Mouse (Mus musculus): Measurements from ENCODE around the gene Secisbp2.
A peak's percentile ranks its signal among the peaks of the same experiment; 100 is the strongest.

Secisbp2 gene

DNA sequence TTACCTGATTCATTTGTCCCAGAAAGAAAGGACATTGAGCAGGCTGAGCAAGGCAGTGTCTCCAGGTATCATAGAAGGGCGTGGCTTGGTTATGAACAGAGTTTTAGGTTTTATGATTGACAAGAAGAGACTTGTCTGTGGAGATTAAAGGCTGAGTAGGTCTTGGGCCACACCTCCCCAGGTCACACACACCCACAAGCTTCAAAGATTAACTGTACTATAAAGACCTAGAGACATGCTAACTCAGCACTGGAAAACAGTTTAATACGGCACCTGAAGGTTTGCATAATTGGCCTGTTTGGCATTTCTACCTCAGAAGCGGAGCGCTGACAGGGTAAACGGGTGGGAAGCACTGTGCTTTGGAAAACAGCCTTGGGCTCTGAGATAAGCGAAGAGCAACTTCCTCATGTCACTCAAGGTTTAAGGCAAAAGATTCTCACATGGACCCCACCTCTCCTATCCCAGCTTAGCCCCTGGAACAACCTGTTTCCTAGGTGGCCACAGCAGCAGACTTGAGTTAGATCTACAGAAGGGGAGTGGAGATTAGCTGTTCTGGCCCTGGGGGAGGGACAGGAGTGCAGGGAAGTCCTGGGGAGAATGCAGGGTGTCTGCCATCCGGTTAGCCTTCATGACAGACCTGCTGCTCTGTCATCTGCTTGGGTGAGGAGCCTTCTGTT, 33.9 kb downstream of the Secisbp2 start:
- no peak for DNase-seq

DNA sequence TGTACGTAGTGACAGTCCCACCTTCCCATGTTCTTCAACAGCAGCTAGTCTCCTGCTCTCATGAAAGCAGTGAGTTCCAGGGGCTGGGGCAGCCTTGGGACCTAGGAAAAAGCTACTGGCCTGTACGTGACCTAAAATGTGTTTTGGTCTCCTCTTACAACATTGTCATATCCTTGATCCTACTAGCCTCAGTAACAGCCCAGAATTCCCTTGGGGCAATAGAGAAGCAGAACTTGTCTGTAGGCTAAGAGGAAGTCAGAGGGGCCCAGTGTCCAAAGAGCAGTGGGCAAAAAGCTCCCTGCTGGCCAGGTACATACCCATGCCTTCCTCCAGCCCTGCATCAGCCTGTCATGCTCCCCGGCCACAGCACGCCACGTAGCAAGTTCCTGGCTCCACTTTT, 35.5 kb downstream of the Secisbp2 start:
- DNase-seq: no peak

DNA sequence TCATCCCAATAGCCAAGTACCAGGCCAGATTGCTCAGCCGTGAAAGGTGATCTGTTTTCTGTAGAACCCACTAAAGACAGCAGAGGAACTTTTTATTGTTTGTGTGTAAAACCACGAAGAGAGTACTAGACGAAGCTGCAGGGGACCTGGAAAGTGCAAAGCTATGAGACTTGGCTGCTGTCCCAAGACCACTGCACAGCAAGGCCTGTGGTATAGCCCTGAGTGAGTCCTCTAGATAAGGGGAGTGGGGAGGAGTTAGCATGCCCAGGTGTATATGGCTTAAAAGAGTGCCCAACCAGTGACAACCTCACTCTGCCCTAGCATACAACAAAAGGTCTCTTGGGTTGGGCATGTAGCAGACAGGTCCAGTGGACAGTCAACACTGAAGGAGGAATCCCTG, 37.2 kb downstream of the Secisbp2 start:
- no peak for DNase-seq

DNA sequence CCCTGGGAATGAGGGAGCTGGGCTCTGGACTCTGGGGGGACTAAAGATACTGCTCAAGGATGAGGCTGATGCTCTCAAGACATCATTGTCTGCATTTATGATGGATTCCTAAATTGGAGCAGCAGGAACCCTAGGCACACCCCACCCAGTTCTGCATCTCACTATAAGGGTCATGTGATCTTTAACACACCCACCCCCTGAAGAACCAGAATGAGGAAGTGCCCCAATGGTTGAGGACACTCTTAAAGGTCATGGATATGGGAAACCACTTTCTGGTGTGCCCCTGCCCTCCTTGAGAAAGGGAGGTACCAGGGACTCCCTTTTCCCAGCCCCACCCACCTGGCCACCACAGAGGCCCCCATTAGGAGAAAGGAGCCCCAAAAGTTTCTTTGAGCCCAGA, 45.0 kb downstream of the Secisbp2 start:
- DNase-seq: no peak

GRCm38 (mm10) chr13:51697455-51697854, 46.0 kb downstream of the Secisbp2 start:
- no peak for DNase-seq

DNA sequence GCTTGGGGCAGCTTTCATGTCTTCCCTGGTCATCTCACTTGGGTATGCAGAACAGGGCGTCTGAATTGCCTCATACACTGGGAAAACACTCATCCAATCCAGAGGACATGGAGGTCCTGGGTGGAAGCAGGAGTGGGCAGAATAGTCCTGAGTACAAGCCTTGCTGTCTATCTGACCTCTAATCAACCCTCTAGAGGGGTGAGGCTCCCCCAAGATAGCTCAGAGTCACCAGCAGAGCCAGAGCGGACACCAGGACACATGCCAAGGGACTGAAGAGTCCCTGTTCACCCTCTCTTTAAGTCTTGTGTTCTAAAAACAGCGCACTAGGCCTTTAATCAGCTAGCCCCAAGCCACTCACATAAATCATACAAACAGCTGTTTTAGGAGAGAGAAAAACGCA, 46.4 kb downstream of the Secisbp2 start:
- no peak for DNase-seq

DNA sequence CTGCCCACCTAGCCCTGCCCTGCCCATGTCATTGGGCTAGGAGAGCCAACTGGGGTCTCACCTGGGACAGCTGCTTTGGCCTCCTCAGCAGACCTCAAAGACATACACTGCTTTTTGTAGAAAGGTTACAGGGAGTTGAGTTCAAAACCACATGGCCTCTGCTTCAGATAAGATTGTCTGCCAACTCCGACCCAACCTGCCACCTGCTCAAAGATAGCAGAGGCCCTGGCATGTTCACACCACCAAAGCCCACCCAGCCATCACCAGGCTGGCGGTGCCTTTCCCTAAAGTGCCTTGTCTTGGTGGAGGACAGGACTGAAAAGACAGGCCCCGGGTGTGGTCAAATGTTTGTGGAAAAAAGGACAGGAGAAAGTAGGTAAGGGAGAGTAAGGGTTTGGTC, 46.8 kb downstream of the Secisbp2 start:
- no peak for DNase-seq

- DNase-seq: no peak
Observed at GRCm38 (mm10) chr13:51703893-51704292, 52.4 kb downstream of the Secisbp2 start.

- DNase-seq: no peak
Observed at GRCm38 (mm10) chr13:51705882-51706854, 54.7 kb downstream of the Secisbp2 start.

DNA sequence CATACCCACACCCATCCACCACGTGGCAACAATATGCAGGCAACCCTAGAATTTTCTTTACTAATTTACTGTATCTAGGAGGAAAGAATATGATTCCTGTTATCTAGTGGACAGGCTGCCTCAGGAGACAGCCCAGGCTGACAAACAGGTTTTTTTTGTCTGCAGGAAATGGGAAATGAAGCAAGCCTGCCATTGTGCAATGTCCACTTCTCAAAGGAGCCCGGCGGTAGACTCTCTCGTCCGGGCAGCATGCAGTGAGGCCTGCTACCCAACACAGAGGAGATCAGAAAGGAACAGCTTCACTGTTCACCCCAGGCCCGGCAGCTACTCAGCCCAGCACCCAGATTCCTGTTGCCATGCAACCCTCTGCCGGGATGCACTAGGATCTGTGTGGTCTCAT, 59.2 kb downstream of the Secisbp2 start:
- DNase-seq: no peak

- DNase-seq: no peak
Observed at GRCm38 (mm10) chr13:51712022-51712421, 60.5 kb downstream of the Secisbp2 start.

GRCm38 (mm10) chr13:51716350-51717263, 65.1 kb downstream of the Secisbp2 start:
- peak; percentile 61 to 69 for DNase-seq

- DNase-seq: no peak
Observed at GRCm38 (mm10) chr13:51719256-51719655, 67.8 kb downstream of the Secisbp2 start.

- DNase-seq: no peak
Observed at GRCm38 (mm10) chr13:51720556-51720955, 69.1 kb downstream of the Secisbp2 start.

- no peak for DNase-seq
Observed at GRCm38 (mm10) chr13:51723114-51723513, 71.6 kb downstream of the Secisbp2 start.

GRCm38 (mm10) chr13:51724566-51724965, 73.1 kb downstream of the Secisbp2 start:
- DNase-seq: no peak

GRCm38 (mm10) chr13:51725446-51725845, 73.9 kb downstream of the Secisbp2 start:
- peak in 1 of 2 experiments; percentile 37 for DNase-seq

DNA sequence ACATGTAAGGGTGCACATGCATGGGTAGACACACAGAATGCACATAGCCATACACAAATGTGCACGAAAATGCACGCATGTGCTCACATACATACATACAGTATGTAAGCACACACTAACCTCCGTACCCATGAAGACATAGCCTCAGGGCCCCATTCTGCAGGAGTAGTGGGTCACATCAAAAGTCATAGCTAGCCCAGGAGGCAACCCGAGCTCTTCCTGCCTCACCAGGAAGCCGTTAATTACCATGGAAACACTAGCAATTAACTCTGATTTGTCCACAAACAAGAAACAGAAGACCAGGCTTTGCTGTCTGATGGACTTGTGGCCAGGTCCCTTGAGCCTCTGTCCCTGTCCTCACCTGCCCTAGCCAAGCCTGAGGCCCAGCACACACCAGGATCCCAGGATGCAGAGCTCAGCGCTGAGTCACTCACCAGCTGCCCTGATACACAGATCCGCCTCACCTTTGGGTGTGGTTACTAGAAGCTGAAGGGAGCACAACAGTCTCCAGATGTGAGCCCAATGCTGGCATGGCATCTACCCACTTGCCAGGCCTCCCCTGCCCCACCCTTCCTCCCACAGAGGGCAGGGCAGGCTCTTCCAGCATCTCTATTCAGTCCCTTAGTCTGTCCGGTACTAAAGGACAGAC, 74.6 kb downstream of the Secisbp2 start:
- DNase-seq: peak in 1 of 2 experiments; percentile 39

DNA sequence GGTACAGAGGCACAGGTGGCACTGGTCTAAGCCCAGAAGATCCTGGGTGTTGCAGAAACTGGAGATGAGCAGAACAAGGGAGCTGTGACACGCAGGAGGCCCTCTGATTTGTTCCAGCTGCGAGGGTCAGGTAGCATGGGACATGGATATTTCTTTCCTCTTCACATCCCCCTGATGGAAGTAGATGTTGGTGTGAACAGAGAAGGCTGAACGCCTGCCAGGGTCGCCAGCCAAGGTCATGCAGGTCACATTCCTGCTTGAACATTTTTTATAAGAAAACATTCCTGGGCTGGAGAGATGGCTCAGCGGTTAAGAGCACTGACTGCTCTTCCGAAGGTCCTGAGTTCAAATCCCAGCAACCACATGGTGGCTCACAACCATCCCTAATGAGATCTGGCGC, 75.9 kb downstream of the Secisbp2 start:
- DNase-seq: no peak

- DNase-seq: no peak
Observed at GRCm38 (mm10) chr13:51729887-51730361, 78.4 kb downstream of the Secisbp2 start.

- DNase-seq: peak; percentile 74 to 77
Observed at GRCm38 (mm10) chr13:51731474-51731873, 80.0 kb downstream of the Secisbp2 start.

DNA sequence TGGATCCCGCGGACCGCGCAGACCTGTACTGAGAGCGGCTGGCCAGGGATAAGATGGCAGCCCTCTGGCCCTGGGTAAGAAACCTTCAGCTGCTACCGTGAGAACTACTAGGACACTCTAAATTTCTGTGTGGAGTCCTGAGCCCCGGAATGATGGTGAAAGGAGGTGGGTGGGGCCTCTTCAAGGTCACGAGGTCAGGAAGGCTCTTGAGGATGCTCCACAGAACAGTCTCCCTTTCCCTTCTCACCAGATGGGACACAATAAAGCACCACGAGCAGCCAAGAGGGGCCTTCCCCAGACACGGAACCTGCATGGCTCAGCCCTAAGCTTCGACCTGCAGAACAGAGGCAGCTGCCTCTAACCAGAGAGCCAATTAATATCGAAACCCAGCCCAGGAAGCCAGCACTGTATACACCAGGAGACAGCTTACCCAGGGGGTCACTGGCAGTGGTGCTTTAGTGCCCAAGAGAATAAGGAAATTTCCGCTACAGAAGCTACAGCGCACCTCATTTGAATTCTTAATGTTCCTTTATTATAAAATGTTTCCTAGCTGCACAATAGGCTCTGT, 80.7 kb downstream of the Secisbp2 start:
- no peak for DNase-seq

Measured in cerebellum, postnatal 36 days (tissue).